Mouse (Mus musculus): ENCODE measurements around the gene Sun2. TPM values are rescaled to one million over a fixed set of nuclear protein-coding genes. Genes with fewer than 3 reads are reported as not detected.

Gene Sun2
- total RNA-seq (2021) = 10 to 100 TPM; 68.2 to 83.6 TPM
- long read RNA-seq, experiment 1, partial matches to known transcripts = 2 of 13 reads
- long read RNA-seq, experiment 1, other reads (novel, unspliced or antisense) = 11 of 13 reads
- long read RNA-seq, experiment 2, partial matches to known transcripts = 0 of 1 reads
- long read RNA-seq, experiment 2, other reads (novel, unspliced or antisense) = 1 of 1 reads

- peak; percentile 94 for DNase-seq
These were observed at the start of gene Sun2 for GRCm38 (mm10) chr15:79741921-79742705. Gene Sun2, minus strand, starts transcription at chr15:79742536.

- peak; percentile 85 for DNase-seq
These were observed 49.2 kb upstream of the Sun2 start for GRCm38 (mm10) chr15:79791502-79791901.

GRCm38 (mm10) chr15:79790905-79791304, 48.6 kb upstream of the Sun2 start:
- DNase-seq = no peak

- no peak for DNase-seq
These were observed 47.8 kb upstream of the Sun2 start for GRCm38 (mm10) chr15:79790111-79790510.

GRCm38 (mm10) chr15:79787815-79788214, 45.5 kb upstream of the Sun2 start:
- no peak for DNase-seq

- DNase-seq = no peak
These were observed 42.7 kb upstream of the Sun2 start for GRCm38 (mm10) chr15:79785056-79785455.

GRCm38 (mm10) chr15:79777749-79778148, 35.4 kb upstream of the Sun2 start, which contains the start of gene Dnal4:
Gene Dnal4, minus strand, starts transcription at chr15:79777849.
- DNase-seq = no peak

GRCm38 (mm10) chr15:79775662-79776061, 33.3 kb upstream of the Sun2 start:
- no peak for DNase-seq

GRCm38 (mm10) chr15:79774117-79775027, 32.0 kb upstream of the Sun2 start:
- DNase-seq = peak; percentile 96

GRCm38 (mm10) chr15:79770629-79771240, 28.4 kb upstream of the Sun2 start:
- DNase-seq = no peak

GRCm38 (mm10) chr15:79768302-79768701, 26.0 kb upstream of the Sun2 start:
- no peak for DNase-seq

- no peak for DNase-seq
These were observed 25.1 kb upstream of the Sun2 start for GRCm38 (mm10) chr15:79767327-79767961.

GRCm38 (mm10) chr15:79766586-79767071, 24.3 kb upstream of the Sun2 start:
- no peak for DNase-seq

- DNase-seq = no peak
These were observed 23.8 kb upstream of the Sun2 start for GRCm38 (mm10) chr15:79766168-79766567.

GRCm38 (mm10) chr15:79765361-79765760, 23.0 kb upstream of the Sun2 start:
- peak; percentile 72 for DNase-seq

GRCm38 (mm10) chr15:79764539-79765267, 22.4 kb upstream of the Sun2 start:
- DNase-seq = peak; percentile 39

GRCm38 (mm10) chr15:79763601-79764246, 21.4 kb upstream of the Sun2 start:
- DNase-seq = no peak

- no peak for DNase-seq
These were observed 20.7 kb upstream of the Sun2 start for GRCm38 (mm10) chr15:79763001-79763400.

- DNase-seq = no peak
These were observed 18.6 kb upstream of the Sun2 start for GRCm38 (mm10) chr15:79760956-79761355.

- DNase-seq = no peak
These were observed 14.8 kb upstream of the Sun2 start for GRCm38 (mm10) chr15:79757118-79757517.
